Mouse (Mus musculus): ENCODE data around the gene Anp32e.
A peak's percentile ranks its signal among the peaks of the same experiment; 100 is the strongest.

- TF ChIP-seq CTCF (IDR thresholded peaks at IDR 0.05; ENCODE audit: low read depth, low read length), result no peak
- TF ChIP-seq POLR2A (IDR thresholded peaks at IDR 0.05; ENCODE audit: extremely low read depth, insufficient read depth, low read length), result 0 out of 2 replicates have a peak, but pooled peaks have one; percentile 18
Measured at GRCm38 (mm10) chr3:95995802-95996428, 66.9 kb downstream of the Anp32e start, which contains the start of gene Plekho1.

All from liver, adult 2 months (tissue).